24 mouse cellular contexts compared by ENCODE assay signal in the genomic region with DNA sequence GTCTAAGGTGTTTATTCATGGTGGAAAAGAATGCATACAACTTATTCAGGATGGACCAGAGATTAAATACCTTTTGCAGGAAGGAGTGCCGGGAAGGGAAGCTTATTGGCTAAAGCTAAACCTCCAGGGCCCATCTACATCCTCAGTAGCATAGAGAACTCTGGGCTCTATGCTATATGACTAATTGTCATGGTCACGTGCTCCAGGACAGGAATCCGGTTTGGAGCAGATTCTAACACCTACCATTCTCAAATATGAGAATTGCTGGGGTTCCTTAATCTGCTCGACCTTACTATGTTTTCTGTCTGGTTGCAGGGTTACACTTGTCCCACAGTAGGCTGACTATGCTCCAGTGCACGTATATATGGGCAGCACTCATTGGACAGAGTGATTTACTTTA.
"Had no signal": no experiment of that assay in that cellular context is flagged by ENCODE, and none has a peak within 500 bp of the region (broad histone marks: within the 10 kb centered on the region; RNA-seq: fewer than 3 reads in every experiment).

No protein-coding gene starts in this region.

- H3K4me3 ChIP-seq: gastrocnemius, adult 2 months; heart, embryonic 10.5 days; heart, embryonic 12.5 days; hindbrain, embryonic 10.5 days; hindbrain, embryonic 12.5 days; intestine, embryonic 15.5 days; left cerebral cortex, adult 2 months; limb, embryonic 13.5 days; limb, embryonic 15.5 days; liver, embryonic 12.5 days had no signal

- H3K9ac ChIP-seq: heart, embryonic 12.5 days; hindbrain, embryonic 12.5 days; hindbrain, embryonic 14.5 days; intestine, embryonic 15.5 days; limb, embryonic 13.5 days; limb, embryonic 15.5 days; liver, embryonic 12.5 days; liver, embryonic 14.5 days had no signal

- H3K4me2 ChIP-seq: heart, embryonic 12.5 days; hindbrain, embryonic 12.5 days; hindbrain, embryonic 14.5 days; intestine, embryonic 15.5 days; limb, embryonic 13.5 days; limb, embryonic 15.5 days; liver, embryonic 12.5 days had no signal

- H3K9me3 ChIP-seq: heart, embryonic 10.5 days; heart, embryonic 12.5 days; hindbrain, embryonic 10.5 days; hindbrain, embryonic 12.5 days; intestine, embryonic 15.5 days; limb, embryonic 13.5 days; limb, embryonic 15.5 days; liver, embryonic 12.5 days had no signal

- H3K36me3 ChIP-seq: heart, embryonic 10.5 days; heart, embryonic 12.5 days; hindbrain, embryonic 10.5 days; hindbrain, embryonic 12.5 days; intestine, embryonic 15.5 days; limb, embryonic 13.5 days; limb, embryonic 15.5 days; liver, embryonic 12.5 days had no signal

- H3K4me1 ChIP-seq: heart, embryonic 12.5 days; hindbrain, embryonic 12.5 days; intestine, embryonic 15.5 days; limb, embryonic 13.5 days; limb, embryonic 15.5 days had no signal

- DNase-seq: gastrocnemius, adult 2 months; gastrocnemius, postnatal 10 days; gastrocnemius, postnatal 25 days; heart, adult 18-20 months; heart, postnatal 10 days; heart, postnatal 4 days; kidney, adult 18-20 months; kidney, adult 8-10 months; kidney, postnatal 10 days; kidney, postnatal 25 days; kidney, postnatal 4 days; layer of hippocampus, adult 9-11 months; left cerebral cortex, postnatal 4 days had no signal

- H3K27me3 ChIP-seq: heart, embryonic 12.5 days; hindbrain, embryonic 12.5 days; intestine, embryonic 15.5 days; limb, embryonic 13.5 days; limb, embryonic 15.5 days had no signal

- H3K27ac ChIP-seq: gastrocnemius, adult 2 months; heart, embryonic 10.5 days; hindbrain, embryonic 10.5 days; hindbrain, embryonic 12.5 days; hindbrain, embryonic 14.5 days; intestine, embryonic 15.5 days; left cerebral cortex, adult 2 months; limb, embryonic 13.5 days; limb, embryonic 15.5 days; liver, embryonic 12.5 days; liver, embryonic 14.5 days had no signal
